Mouse (Mus musculus): Measurements from ENCODE around the gene Ggct.

DNA sequence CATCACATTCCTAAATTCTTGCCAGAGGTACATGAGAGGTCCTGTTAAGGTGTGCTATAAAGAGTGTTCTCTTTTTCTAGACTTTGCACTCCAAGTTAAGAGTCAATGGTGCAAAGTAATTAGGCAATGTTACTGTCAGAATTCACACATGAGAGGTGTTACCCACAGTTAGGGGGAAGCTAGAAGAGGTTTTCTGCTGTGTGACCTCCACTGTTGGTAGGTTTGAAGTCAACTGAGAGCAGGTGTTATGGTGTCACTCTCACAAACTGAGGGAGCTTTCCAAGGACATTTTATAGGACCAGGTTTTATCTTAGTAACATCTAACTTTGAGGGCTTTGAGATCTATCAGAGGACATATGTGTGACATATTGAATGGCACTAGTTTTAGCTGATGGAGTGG, 36.8 kb downstream of the Ggct start:
- no peak for TF ChIP-seq CTCF (IDR thresholded peaks at IDR 0.05; ENCODE audit: extremely low read depth, insufficient read length, insufficient replicate concordance, low read depth, low read length)
- no peak for TF ChIP-seq POLR2A (IDR thresholded peaks at IDR 0.05; ENCODE audit: low read depth, low read length)

Data from small intestine, adult 2 months (tissue).